Mouse (Mus musculus) C2C12 (cell line): ENCODE measurements around the gene Nol9.

Source experiments
- CEBPB ChIP-seq: IDR thresholded peaks from one replicate; pipeline ENCODE4 v1.6.1; 2011; ENCODE audit warnings: low read depth, mild to moderate bottlenecking, control low read depth, moderate library complexity
- CTCF ChIP-seq: IDR thresholded peaks from one replicate; pipeline ENCODE4 v1.5.1; 2011; ENCODE audit not compliant: control insufficient read depth, insufficient read depth, insufficient read length
- FOSL1 ChIP-seq: IDR thresholded peaks from one replicate; pipeline ENCODE4 v1.8.0; 2011; ENCODE audit warnings: mild to moderate bottlenecking, low read length; ENCODE audit not compliant: poor library complexity, insufficient read depth, severe bottlenecking
- MAX ChIP-seq: IDR thresholded peaks from one replicate; pipeline ENCODE4 v1.6.1; 2011; ENCODE audit warnings: mild to moderate bottlenecking, control low read depth
- MYOD1 ChIP-seq: IDR thresholded peaks from one replicate; pipeline ENCODE4 v1.6.1; 2011; ENCODE audit warnings: low read depth; ENCODE audit not compliant: control insufficient read depth, insufficient read length
- MYOG ChIP-seq: IDR thresholded peaks from one replicate; pipeline ENCODE4 v1.6.1; 2011; ENCODE audit not compliant: control insufficient read depth, insufficient read length; ENCODE audit errors: extremely low read depth
- USF1 ChIP-seq: IDR thresholded peaks from one replicate; pipeline ENCODE4 v1.6.1; 2011; ENCODE audit warnings: low read depth, mild to moderate bottlenecking, control low read depth, moderate library complexity

GRCm38 (mm10) chr4:152079261-152079660, 40.1 kb downstream of the Nol9 start:
- TF ChIP-seq CTCF: no peak
- no peak for TF ChIP-seq USF1
- TF ChIP-seq MAX: no peak
- no peak for TF ChIP-seq MYOD1
- TF ChIP-seq MYOG: no peak
- no peak for TF ChIP-seq CEBPB
- no peak for TF ChIP-seq FOSL1
